ENCODE assay signal across 18 mouse cellular contexts in genomic region chr16:42294481-42294880, GRCm38 (mm10). TPM values are rescaled to one million over a fixed set of nuclear protein-coding genes. Genes with fewer than 3 reads are reported as not detected.
A peak's percentile ranks its signal among the peaks of the same experiment; 100 is the strongest.
DNase-seq lines count a peak whose midpoint lies in the region; ATAC-seq and TF ChIP-seq lines count a peak whose summit lies in the region.
"Had no signal": no experiment of that assay in that cellular context is flagged by ENCODE, and none has a peak within 500 bp of the region (broad histone marks: within the 10 kb centered on the region; RNA-seq: fewer than 3 reads in every experiment).

No protein-coding gene starts in this region.

- H3K4me3 ChIP-seq in hindbrain, embryonic 15.5 days: no peak overlapping the region
- H3K4me3 ChIP-seq in hindbrain, embryonic 10.5 days: no peak overlapping the region
- H3K4me3 ChIP-seq in midbrain, postnatal 0 days (ENCODE audit: low read depth, low read length): no peak overlapping the region
- no peak overlapping the region for H3K4me3 ChIP-seq in midbrain, embryonic 16.5 days (ENCODE audit: low read depth, low read length)
- no peak overlapping the region for H3K4me3 ChIP-seq in kidney, adult 2 months (ENCODE audit: insufficient read depth, low read depth, low read length)
- H3K4me3 ChIP-seq: embryonic facial prominence, embryonic 15.5 days; heart, embryonic 13.5 days; midbrain, embryonic 13.5 days had no signal

- peaks cover 16% of the 10 kb centered on the region for H3K4me1 ChIP-seq in hindbrain, embryonic 15.5 days (replicated peaks)
- no peaks in the 10 kb centered on the region for H3K4me1 ChIP-seq in hindbrain, embryonic 10.5 days (replicated peaks)
- H3K4me1 ChIP-seq in midbrain, postnatal 0 days (ENCODE audit: insufficient read depth, low read length): no peaks in the 10 kb centered on the region
- H3K4me1 ChIP-seq in midbrain, embryonic 16.5 days (ENCODE audit: control insufficient read depth, insufficient read depth, low read length): peaks cover 7% of the 10 kb centered on the region
- no peaks in the 10 kb centered on the region for H3K4me1 ChIP-seq in kidney, adult 2 months (ENCODE audit: control insufficient read depth, insufficient read depth, low read length)
- H3K4me1 ChIP-seq: embryonic facial prominence, embryonic 15.5 days; heart, embryonic 13.5 days had no signal

- peaks cover 10% of the 10 kb centered on the region; the same call in 1 of the 2 replicates for H3K36me3 ChIP-seq in hindbrain, embryonic 15.5 days
- peaks cover 6% of the 10 kb centered on the region; the same call in 1 of the 2 replicates for H3K36me3 ChIP-seq in hindbrain, embryonic 10.5 days
- peaks cover 3% of the 10 kb centered on the region; the same call in 1 of the 2 replicates for H3K36me3 ChIP-seq in midbrain, postnatal 0 days (ENCODE audit: insufficient read depth, low read length)
- peaks cover 3% of the 10 kb centered on the region; the same call in 1 of the 2 replicates for H3K36me3 ChIP-seq in midbrain, embryonic 16.5 days (ENCODE audit: control insufficient read depth, insufficient read depth, low read length)
- H3K36me3 ChIP-seq in kidney, adult 2 months (ENCODE audit: control insufficient read depth, insufficient read depth, low read length): no peaks in the 10 kb centered on the region
- H3K36me3 ChIP-seq: heart, embryonic 13.5 days had no signal

- TF ChIP-seq CTCF in midbrain, postnatal 0 days (IDR thresholded peaks at IDR 0.05): no peak
- no peak for TF ChIP-seq CTCF in kidney, adult 2 months (conservative IDR thresholded peaks at IDR 0.05; ENCODE audit: insufficient read depth, insufficient read length, low read depth, low read length)

- H3K4me2 ChIP-seq in hindbrain, embryonic 15.5 days: no peak overlapping the region
- no peak overlapping the region for H3K4me2 ChIP-seq in midbrain, postnatal 0 days (ENCODE audit: low read depth, low read length, poor library complexity, severe bottlenecking)
- H3K4me2 ChIP-seq in midbrain, embryonic 16.5 days (ENCODE audit: low read length): no peak overlapping the region
- H3K4me2 ChIP-seq: embryonic facial prominence, embryonic 15.5 days; heart, embryonic 13.5 days; midbrain, embryonic 13.5 days had no signal

- no peak for TF ChIP-seq POLR2A in kidney, adult 2 months (IDR thresholded peaks at IDR 0.05; ENCODE audit: low read depth, low read length)

- H3K9me3 ChIP-seq in hindbrain, embryonic 15.5 days: no peaks in the 10 kb centered on the region
- H3K9me3 ChIP-seq in hindbrain, embryonic 10.5 days: no peaks in the 10 kb centered on the region
- no peaks in the 10 kb centered on the region for H3K9me3 ChIP-seq in midbrain, postnatal 0 days (ENCODE audit: low read length)
- no peaks in the 10 kb centered on the region for H3K9me3 ChIP-seq in midbrain, embryonic 16.5 days (replicated peaks; ENCODE audit: control insufficient read depth, low read length, poor library complexity, severe bottlenecking)
- H3K9me3 ChIP-seq: embryonic facial prominence, embryonic 15.5 days; heart, embryonic 13.5 days; midbrain, embryonic 13.5 days had no signal

- 0 out of 2 replicates have a peak, but pooled peaks have one; percentile 28 for ATAC-seq in hindbrain, embryonic 15.5 days (ENCODE audit: low FRiP score, low read depth)
- no peak for ATAC-seq in midbrain, postnatal 0 days (ENCODE audit: low FRiP score)
- ATAC-seq in midbrain, embryonic 16.5 days: no peak
- ATAC-seq in megakaryocyte progenitor cell, adult 5-6 weeks (replicated peaks; ENCODE audit: poor library complexity): no peak
- ATAC-seq: midbrain, embryonic 13.5 days had no signal

- H3K27me3 ChIP-seq in hindbrain, embryonic 15.5 days: no peaks in the 10 kb centered on the region
- H3K27me3 ChIP-seq in hindbrain, embryonic 10.5 days (ENCODE audit: insufficient read depth, poor library complexity, severe bottlenecking): no peaks in the 10 kb centered on the region
- no peaks in the 10 kb centered on the region for H3K27me3 ChIP-seq in midbrain, postnatal 0 days (ENCODE audit: insufficient read depth, low read length)
- H3K27me3 ChIP-seq in midbrain, embryonic 16.5 days (ENCODE audit: control insufficient read depth, insufficient read depth, low read depth, low read length): no peaks in the 10 kb centered on the region
- H3K27me3 ChIP-seq in kidney, adult 2 months (replicated peaks; ENCODE audit: control insufficient read depth, insufficient read depth, low read length): no peaks in the 10 kb centered on the region; the same call in 1 of the 2 replicates
- H3K27me3 ChIP-seq: embryonic facial prominence, embryonic 15.5 days; heart, embryonic 13.5 days; midbrain, embryonic 13.5 days had no signal

- 67% methylated on average over 5 of the region's 5 CpGs for WGBS in hindbrain, embryonic 15.5 days
- 88% methylated on average over 5 of the region's 5 CpGs for WGBS in hindbrain, embryonic 10.5 days
- WGBS in midbrain, postnatal 0 days: 78% methylated on average over 5 of the region's 5 CpGs
- 71% methylated on average over 5 of the region's 5 CpGs for WGBS in midbrain, embryonic 16.5 days
- 90% methylated on average over 5 of the region's 5 CpGs for WGBS in kidney, adult 2 months

- H3K27ac ChIP-seq in hindbrain, embryonic 15.5 days (replicated peaks): 0 out of 2 replicates have a peak overlapping the region, but pooled peaks have one; percentile 8
- no peak overlapping the region for H3K27ac ChIP-seq in hindbrain, embryonic 10.5 days
- H3K27ac ChIP-seq in midbrain, postnatal 0 days (ENCODE audit: low read depth, low read length): no peak overlapping the region
- no peak overlapping the region for H3K27ac ChIP-seq in midbrain, embryonic 16.5 days (ENCODE audit: low read length)
- no peak overlapping the region for H3K27ac ChIP-seq in kidney, adult 2 months (ENCODE audit: insufficient read depth, low read depth, low read length)
- H3K27ac ChIP-seq: embryonic facial prominence, embryonic 15.5 days; heart, embryonic 13.5 days; macrophage; midbrain, embryonic 13.5 days had no signal

- no peak overlapping the region for H3K9ac ChIP-seq in hindbrain, embryonic 15.5 days
- no peak overlapping the region for H3K9ac ChIP-seq in midbrain, postnatal 0 days (replicated peaks; ENCODE audit: low read length, poor library complexity, severe bottlenecking)
- no peak overlapping the region for H3K9ac ChIP-seq in midbrain, embryonic 16.5 days (ENCODE audit: low read depth, low read length)
- H3K9ac ChIP-seq: embryonic facial prominence, embryonic 15.5 days; heart, embryonic 13.5 days; midbrain, embryonic 13.5 days had no signal

- DNase-seq in hindbrain, embryonic 10.5 days (ENCODE audit: low spot score): no peak
- peak; percentile 71 for DNase-seq in midbrain, postnatal 0 days (ENCODE audit: low spot score)
- DNase-seq in cerebellum, adult 9-10 months: peak; percentile 78
- DNase-seq in retina, postnatal 1 day: peak; percentile 64
- no peak for DNase-seq in kidney, adult 2 months
- DNase-seq: adrenal gland, adult 8-10 months; heart, postnatal 4 days; kidney, adult 8-10 months; kidney, postnatal 36 days; liver; lung, adult 18-20 months had no signal

RNA-seq across cellular contexts. Expression of gene Gap43, which starts 46.0 kb away (rescaled TPM):
- polyA plus RNA-seq in hindbrain, embryonic 15.5 days (2015; fragmentation: Nextera tagmentation; extraction: Ambion mirVana): 1,448 and 1,507 TPM in 2 replicates
- polyA plus RNA-seq in hindbrain, embryonic 10.5 days (2016; fragmentation: Nextera tagmentation; extraction: Ambion mirVana): 160 and 277 TPM in 2 replicates
- total RNA-seq in midbrain, postnatal 0 days (2014; rRNA removed): 874 and 1,101 TPM in 2 replicates
- 2,398 and 2,505 TPM in 2 replicates for polyA plus RNA-seq in midbrain, postnatal 0 days (2015; fragmentation: Nextera tagmentation; extraction: Ambion mirVana)
- polyA plus RNA-seq in midbrain, embryonic 16.5 days (2015; fragmentation: Nextera tagmentation; extraction: Ambion mirVana): 1,781 and 1,991 TPM in 2 replicates
- not detected in 2 replicates for total RNA-seq in megakaryocyte progenitor cell, adult 5-6 weeks (2015)
- not detected in 2 replicates for total RNA-seq in megakaryocyte progenitor cell, adult 5-6 weeks (2017)
- 0.18 and 0.70 TPM in 2 replicates for polyA plus RNA-seq in kidney, adult 2 months (2012; rRNA removed)
- polyA plus RNA-seq: macrophage had no signal

Comparison
In these comparisons a context has a peak if more than half of its experiments do, and no peak if none do; other contexts are left out.
1. DNase-seq: peak in midbrain, postnatal 0 days (single experiment), cerebellum, adult 9-10 months (single experiment) and retina, postnatal 1 day (single experiment); none in hindbrain, embryonic 10.5 days (single experiment) and kidney, adult 2 months (single experiment).
2. RNA of gene Gap43, which starts 46.0 kb away (polyA plus RNA-seq): 2,398 to 2,505 TPM in midbrain, postnatal 0 days, 1,781 to 1,991 TPM in midbrain, embryonic 16.5 days, 1,448 to 1,507 TPM in hindbrain, embryonic 15.5 days and 160 to 277 TPM in hindbrain, embryonic 10.5 days; 0.18 to 0.70 TPM in kidney, adult 2 months; every median in the first group is over 10 times any median in the second.